Mouse (Mus musculus) G1E-ER4 (cell line): Measurements from ENCODE around the gene Lfng. TPM values are rescaled to one million over a fixed set of nuclear protein-coding genes. Genes with fewer than 3 reads are reported as not detected.

ENCODE experiments used
- GATA1 ChIP-seq: IDR thresholded peaks from one replicate; pipeline ENCODE4 v1.8.0; 2012; ENCODE audit warnings: low read length, inconsistent platforms
- polyA plus RNA-seq: library from polyadenylated mRNA; stranded (reverse); fragments of >175 nt; gene quantifications from 2 replicates; pipeline ENCODE4 v1.2.3, GENCODE M21; 2012

Lfng gene
- polyA plus RNA-seq, 1 experiment, result 1.1 TPM

DNA sequence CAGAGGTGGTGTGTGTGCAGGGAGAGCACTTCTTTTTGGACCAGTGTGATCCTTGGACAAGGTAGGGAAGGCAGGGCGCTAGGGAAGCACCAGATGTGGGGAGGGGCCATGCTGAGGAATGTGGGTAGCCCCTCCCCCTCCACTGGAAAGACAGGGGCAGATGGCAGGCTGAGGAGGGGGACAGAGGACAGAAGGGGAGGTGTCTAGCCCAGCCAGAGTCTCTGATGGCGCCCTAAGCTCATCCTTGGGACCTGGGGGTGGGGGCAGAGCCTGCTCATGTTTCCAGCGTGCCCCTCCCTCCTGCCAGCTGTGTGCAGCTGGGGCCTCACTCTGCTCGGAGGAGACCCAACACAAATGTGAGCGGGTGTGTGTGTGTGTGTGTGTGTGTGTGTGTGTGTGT, 25.6 kb upstream of the Lfng start:
- TF ChIP-seq GATA1, result no peak

DNA sequence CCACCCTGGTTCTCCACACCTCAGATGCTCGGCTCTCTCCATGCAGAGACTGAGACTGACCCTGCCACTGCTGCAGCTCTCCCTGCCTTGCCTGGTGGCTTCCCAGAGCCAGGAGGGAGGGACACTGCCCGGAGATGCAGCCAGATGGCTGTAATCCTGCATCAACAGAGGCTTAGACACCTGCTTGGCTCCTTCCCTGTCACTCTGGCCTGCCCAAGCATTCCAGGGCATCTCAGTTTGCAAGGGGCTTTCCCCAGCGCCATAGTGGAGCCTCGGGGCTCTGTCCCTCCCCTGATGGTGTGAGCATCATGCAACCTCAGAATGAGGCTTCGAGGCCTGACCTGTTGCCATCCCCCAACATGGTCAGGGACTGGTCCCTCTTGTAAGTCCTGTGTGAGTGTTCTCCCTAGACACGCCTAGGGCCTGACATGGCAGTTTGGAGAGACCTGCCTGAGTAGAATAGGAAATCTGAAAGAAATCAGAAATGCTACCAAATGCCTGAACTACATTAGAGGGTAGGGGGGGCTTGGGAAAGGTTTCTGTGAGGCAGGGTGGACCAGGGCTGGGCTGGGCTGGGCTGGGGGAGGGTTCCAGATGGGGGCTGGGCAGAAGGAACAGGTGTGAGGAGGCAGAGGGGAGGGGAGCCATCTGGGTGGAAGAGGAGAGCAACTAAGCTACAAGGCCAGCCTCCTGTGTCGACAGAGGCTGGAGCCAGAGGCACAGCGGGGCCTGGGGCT, 24.0 kb upstream of the Lfng start:
- TF ChIP-seq GATA1, result no peak

- no peak for TF ChIP-seq GATA1
These were observed 23.3 kb upstream of the Lfng start for GRCm38 (mm10) chr5:140583732-140584368.

GRCm38 (mm10) chr5:140589082-140589774, 17.9 kb upstream of the Lfng start:
- TF ChIP-seq GATA1, result no peak

- TF ChIP-seq GATA1, result no peak
These were observed 12.3 kb upstream of the Lfng start for GRCm38 (mm10) chr5:140594846-140595245.

GRCm38 (mm10) chr5:140596426-140596825, 10.7 kb upstream of the Lfng start:
- no peak for TF ChIP-seq GATA1

DNA sequence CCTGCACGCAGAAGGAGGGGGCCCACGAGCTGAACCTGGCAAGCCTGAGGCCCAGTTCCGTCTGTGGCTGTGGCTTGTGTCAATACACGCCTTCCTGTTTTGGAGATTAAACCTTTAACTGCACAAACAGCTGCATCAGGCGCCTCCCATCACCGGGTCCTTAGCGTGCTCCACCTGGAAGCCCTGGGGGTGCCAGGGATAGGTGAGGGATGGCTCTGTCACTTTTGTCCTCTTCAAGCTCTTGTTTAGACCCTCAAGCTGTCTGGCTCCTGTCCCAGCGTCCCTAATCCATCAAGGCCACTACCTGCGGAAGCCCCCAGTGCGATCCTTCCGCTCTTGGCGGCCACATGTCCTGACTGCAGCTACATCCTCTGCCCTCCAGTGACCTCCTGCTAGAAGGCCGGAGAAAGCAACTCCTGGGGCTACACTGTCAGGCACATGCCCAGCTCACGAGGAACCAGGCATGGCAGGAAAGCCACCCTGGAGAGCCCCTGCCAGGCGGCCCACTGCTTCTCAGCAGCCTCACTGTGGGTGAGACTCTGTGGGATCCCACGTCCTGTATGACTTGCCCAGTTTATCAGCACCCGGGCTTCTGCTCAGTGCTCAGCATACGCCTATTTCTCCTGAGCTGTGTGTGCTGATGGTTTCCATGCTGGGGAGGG, 10.1 kb upstream of the Lfng start:
- TF ChIP-seq GATA1, result no peak

DNA sequence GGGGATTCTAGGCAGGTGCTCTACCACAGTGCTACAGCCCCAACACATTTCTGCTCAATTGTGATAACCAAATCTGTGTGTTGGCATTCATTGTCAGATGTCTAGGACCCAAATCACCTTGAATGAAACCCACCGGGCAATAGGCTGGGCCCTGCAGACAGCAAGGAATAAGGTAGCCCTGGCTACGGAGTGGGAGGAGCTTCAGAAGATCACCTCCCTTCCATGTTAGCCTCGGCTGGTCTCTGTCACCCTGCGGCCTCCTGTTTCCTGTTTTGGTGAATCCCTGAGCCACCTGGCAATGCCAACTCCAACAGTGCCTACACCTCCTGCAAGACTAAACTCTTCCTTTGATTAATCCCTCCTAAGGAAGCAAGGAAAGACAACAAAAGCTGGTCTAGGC, 9.3 kb upstream of the Lfng start:
- no peak for TF ChIP-seq GATA1

- TF ChIP-seq GATA1, result no peak
These were observed 7.2 kb upstream of the Lfng start for GRCm38 (mm10) chr5:140599939-140600338.

DNA sequence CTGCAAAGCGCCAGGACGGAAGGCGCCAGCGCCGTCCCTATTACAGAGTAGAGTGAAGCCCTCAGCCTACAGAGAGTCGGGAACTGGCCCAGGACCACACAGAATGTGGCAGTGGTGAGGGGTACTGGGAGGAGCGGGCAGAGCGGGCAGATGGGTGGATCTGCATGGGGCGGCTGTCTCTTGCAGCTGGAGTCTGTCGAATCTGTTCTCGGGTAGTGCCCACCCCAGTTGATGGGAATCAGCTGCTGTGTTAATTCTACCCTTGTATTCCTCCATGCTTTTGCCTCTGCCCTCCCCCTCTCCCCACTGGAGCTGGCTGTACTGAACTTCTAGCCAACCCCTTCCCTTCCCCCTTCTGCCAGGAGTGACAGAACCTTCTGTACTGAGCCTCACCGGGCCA, 5.4 kb upstream of the Lfng start:
- no peak for TF ChIP-seq GATA1

DNA sequence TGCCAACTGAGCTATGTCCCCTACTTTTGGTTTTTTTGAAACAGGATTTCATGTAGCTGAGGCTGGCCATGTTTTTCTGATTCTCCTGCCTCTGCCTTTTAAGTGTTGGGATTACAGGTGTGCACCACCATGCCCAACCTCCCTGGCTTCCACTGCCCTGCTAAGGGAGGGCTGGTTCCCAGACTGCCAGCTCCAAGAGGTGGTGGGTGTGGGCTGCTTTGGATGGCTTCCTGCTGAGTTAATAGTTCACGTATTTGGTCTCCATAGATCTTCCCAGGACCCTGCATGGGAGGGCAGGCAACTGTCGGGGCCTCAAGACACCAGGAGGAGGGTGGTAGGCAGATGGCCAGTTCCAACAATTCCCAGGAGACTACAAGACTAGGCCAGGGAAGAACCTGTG, 4.6 kb upstream of the Lfng start:
- TF ChIP-seq GATA1, result no peak

- TF ChIP-seq GATA1, result no peak
These were observed 2.7 kb upstream of the Lfng start for GRCm38 (mm10) chr5:140604386-140604785.

DNA sequence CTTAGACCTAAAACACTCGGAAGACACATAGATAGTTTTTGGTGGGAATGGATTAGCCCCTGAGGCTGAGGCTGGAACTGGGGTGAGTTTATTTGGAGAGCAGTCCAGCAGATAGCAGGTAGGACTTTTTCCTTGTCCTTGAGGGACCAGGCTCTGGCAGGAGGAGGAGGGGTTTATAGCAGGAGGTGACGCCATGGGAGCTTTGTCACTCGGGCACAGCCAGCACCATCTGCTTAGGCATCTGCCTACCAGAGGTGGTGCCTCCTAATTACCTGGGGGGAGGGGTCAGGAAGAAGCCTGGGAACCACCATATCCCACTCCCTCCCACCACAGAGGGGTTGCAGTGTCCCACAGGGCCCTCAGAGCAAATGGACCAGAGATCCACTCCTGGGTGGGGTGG, 1.9 kb upstream of the Lfng start:
- no peak for TF ChIP-seq GATA1

- TF ChIP-seq GATA1, result no peak
These were observed 734 bp upstream of the Lfng start for GRCm38 (mm10) chr5:140606386-140606785.

- no peak for TF ChIP-seq GATA1
These were observed 915 bp downstream of the Lfng start for GRCm38 (mm10) chr5:140607836-140608633.
